Mouse (Mus musculus) MN1 (cell line): Measurements from ENCODE around the gene Eipr1.
"Not testable (repeated sequence)": the region's sequence is repeated elsewhere in the genome, so short reads cannot be mapped to it uniquely, and the experiment has no call there.

Source experiments
- DNase-seq: peaks from one replicate; pipeline ENCODE4 v3.0.0-alpha.2; 2016; ENCODE audit warnings: low spot score

The Eipr1 gene

GRCm38 (mm10) chr12:28889068-28889674 is 137.6 kb downstream of the Eipr1 start:
- DNase-seq: no peak

- DNase-seq: no peak
These were observed 139.9 kb downstream of the Eipr1 start for GRCm38 (mm10) chr12:28891523-28891922.

- no peak for DNase-seq
These were observed 145.0 kb downstream of the Eipr1 start for GRCm38 (mm10) chr12:28896577-28896976.

GRCm38 (mm10) chr12:28898307-28898706 is 146.7 kb downstream of the Eipr1 start:
- DNase-seq: no peak

- DNase-seq: no peak
These were observed 148.1 kb downstream of the Eipr1 start for GRCm38 (mm10) chr12:28899696-28900095.

GRCm38 (mm10) chr12:28900341-28900740 is 148.7 kb downstream of the Eipr1 start:
- DNase-seq: no peak

- DNase-seq: no peak
These were observed 150.5 kb downstream of the Eipr1 start for GRCm38 (mm10) chr12:28902132-28902531.

GRCm38 (mm10) chr12:28903082-28903481 is 151.5 kb downstream of the Eipr1 start:
- no peak for DNase-seq

GRCm38 (mm10) chr12:28905486-28905885 is 153.9 kb downstream of the Eipr1 start:
- no peak for DNase-seq

- no peak for DNase-seq
These were observed 154.4 kb downstream of the Eipr1 start for GRCm38 (mm10) chr12:28906016-28906415.

GRCm38 (mm10) chr12:28906809-28907297 is 155.2 kb downstream of the Eipr1 start:
- DNase-seq: no peak

- no peak for DNase-seq
These were observed 156.2 kb downstream of the Eipr1 start for GRCm38 (mm10) chr12:28907814-28908213.

GRCm38 (mm10) chr12:28909851-28910250 is 158.2 kb downstream of the Eipr1 start:
- DNase-seq: no peak

- no peak for DNase-seq
These were observed 159.0 kb downstream of the Eipr1 start for GRCm38 (mm10) chr12:28910568-28910967.

- no peak for DNase-seq
These were observed 160.8 kb downstream of the Eipr1 start for GRCm38 (mm10) chr12:28912351-28912936.

GRCm38 (mm10) chr12:28913099-28913498 is 161.5 kb downstream of the Eipr1 start:
- no peak for DNase-seq

- DNase-seq: not testable (repeated sequence)
These were observed 162.5 kb downstream of the Eipr1 start for GRCm38 (mm10) chr12:28914056-28914455.
